Mouse (Mus musculus) erythroid progenitor cell, adult 5-6 weeks (primary cell): ENCODE results near the gene Serpina3a. TPM values are rescaled to one million over a fixed set of nuclear protein-coding genes. Genes with fewer than 3 reads are reported as not detected.
"Not testable (repeated sequence)": the region's sequence is repeated elsewhere in the genome, so short reads cannot be mapped to it uniquely, and the experiment has no call there.

Source experiments
- ATAC-seq: replicated peaks from 2 replicates; pipeline ENCODE4 v1.8.0; 2016; ENCODE audit warnings: moderate number of reproducible peaks, mild to moderate bottlenecking, moderate TSS enrichment, inconsistent platforms; ENCODE audit not compliant: poor library complexity, low FRiP score, severe bottlenecking
- total RNA-seq, 2 experiments: library from RNA; stranded (forward) in 1 of 2; stranded (reverse) in 1 of 2; fragments of 150-400 nt in 1 of 2; fragments of 186-747, 209-891 nt in 1 of 2; gene quantifications; 2 replicates each; pipeline versions ENCODE4 v1.2.3 to v1.2.4; 2015 to 2017; ENCODE audit warnings: low replicate concordance in 2 of 2

Gene Serpina3a
- total RNA-seq (2015; ENCODE audit: low replicate concordance): not detected in 2 replicates
- total RNA-seq (2017; ENCODE audit: low replicate concordance): not detected in 2 replicates

DNA sequence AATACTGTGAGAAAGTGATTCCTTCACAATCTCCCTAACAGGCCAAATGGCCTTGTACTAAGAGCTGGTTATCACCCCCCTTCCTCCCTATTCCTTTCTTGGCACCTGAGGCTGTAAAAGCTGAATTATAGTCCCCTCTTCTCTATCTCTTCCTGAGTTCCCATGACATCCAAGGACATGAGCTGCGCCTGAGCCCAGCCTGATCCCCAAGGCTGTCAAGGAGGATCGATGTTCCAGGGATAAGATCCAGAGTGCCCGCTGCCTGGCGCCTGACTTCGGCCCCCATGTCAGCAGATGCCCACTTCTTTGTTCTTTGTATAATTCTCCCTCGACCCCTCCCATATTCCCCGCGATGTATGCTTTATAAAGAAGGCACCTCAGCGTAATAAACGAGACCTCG, at the start of gene Serpina3a:
Serpina3a (plus strand) TSS at position 392 of the 400 bp plus-strand sequence.
- not testable (repeated sequence) for ATAC-seq

DNA sequence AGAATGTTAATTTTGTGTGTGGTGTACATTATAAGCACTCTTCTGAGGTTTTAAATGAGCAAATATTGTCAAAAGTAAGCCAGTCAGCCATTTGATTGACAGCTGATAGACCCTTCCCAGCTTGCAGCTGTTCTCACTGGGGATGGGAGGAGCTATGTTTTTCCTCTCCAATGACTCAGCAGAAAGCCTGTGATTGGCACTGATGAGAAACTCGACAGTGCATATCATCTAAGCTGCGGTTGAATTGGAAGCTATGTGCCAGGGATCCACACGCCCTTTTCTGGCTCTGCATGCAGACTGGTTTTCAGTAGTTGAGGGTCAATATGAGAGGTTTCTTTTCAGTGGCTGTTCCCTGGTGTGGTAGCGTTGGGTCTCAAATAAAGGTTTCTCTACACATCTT, 48.0 kb upstream of the Serpina3a start:
- ATAC-seq: no peak

DNA sequence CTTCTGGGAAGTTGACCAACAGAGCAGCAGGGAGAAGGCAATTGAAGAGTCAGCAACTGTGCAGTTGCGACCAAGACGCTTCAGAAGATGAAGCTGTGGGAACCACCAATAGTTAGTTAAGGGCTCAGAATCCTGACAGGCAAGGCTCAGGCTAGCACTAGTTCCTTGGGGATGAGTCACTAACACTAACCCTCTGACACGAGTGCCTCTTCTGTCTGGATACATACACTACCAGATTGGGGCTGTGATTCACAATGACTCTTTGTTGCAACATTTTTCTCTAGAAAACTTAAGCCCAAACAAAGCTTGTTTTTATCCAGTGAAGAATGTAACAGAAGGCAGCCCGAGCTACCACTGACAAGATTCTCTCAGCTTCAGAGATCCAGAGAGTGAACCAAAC, 47.5 kb upstream of the Serpina3a start:
- no peak for ATAC-seq

DNA sequence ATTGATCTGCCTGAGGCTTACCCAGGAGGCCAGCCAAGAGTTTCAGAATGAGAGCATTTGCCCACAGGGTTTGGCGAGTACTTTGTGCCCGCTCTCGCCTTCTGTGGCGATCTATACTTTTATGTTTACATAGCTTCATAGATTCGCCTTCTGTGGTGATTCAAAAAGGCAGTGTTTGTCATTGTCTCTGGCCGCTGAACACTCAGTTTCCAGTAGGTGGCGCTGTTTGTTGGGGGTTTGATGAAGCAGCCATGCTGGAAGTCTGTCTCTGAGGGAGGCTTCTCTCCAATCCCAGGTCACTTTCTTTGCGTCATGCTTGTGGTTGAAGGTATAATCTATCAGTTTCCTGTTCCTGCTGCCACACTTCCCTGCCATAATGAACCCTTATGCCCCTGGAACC, 46.3 kb upstream of the Serpina3a start:
- ATAC-seq: no peak

DNA sequence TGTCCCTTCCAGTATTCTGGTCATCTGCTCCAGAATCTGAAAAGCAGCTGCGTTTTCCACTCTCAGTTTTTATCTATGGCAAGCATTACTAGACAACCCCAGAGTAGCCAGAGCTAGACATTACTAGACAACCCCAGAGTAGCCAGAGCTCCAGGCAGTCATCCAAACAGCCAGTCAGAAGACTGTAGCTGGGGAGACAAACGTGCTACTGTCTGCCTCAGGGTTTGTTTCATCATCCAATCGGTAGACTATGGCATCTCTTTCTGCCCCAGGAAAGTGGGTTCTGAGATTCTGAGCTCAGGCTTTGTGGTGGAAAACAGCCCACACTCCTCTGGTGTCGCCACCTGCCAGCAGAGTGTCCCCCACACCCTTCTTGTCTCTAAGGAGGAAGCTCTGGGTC, 45.0 kb upstream of the Serpina3a start:
- ATAC-seq: no peak

DNA sequence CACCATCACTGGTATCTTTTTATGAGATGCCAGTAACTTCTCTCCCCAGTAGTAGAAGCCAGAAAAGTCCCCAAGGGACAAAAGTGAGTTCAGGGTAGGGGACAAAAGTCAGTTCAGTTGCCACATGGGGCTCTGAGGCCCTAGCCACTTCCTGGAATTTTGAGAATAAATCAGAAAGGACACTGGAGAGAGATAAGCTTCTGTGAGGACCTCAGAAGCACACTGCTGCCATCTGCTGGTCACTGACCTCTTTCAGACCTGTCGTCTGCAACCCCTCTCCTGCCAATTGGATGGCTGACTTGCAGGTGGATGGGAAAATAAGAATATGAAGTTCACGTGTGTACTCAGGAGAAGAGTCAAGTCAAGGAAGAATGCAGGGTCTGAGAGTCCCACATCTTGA, 42.9 kb upstream of the Serpina3a start:
- ATAC-seq: no peak

DNA sequence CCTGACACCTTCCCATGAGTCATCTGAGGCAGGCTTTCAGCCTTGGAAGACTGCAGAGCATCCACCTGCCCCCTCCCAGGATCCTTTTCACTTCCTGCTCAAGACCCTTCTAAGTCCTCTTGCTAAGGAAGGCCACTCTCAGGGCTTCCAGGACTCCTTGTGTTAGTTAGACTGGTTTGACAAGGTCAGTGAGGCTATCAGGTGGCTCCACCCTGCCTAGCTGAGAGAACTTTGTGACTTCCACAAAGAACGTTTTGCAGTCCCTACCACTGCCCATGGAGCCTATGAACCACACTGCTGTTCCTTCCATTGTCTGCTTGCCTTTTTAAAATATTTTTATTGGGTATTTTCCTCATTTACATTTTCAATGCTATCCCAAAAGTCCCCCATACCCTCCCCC, 40.8 kb upstream of the Serpina3a start:
- ATAC-seq: no peak

DNA sequence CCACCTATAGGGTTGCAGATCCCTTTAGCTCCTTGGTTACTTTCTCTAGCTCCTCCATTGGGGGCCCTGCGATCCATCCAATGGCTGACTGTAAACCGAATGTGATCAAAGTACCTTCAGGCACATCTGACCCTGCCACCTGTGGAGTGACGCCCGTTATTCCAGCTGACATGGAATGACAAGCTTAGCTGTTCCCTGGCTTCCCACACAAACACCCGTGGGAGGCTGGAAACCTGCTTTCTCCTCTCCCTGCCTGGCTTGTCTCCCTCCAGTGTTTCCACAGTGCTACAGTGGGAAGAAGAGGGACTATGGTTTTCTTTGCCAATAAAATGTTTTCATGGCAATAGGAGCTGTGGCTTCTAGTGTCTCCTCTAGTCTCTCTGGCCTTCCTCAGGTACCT, 40.2 kb upstream of the Serpina3a start:
- ATAC-seq: no peak

DNA sequence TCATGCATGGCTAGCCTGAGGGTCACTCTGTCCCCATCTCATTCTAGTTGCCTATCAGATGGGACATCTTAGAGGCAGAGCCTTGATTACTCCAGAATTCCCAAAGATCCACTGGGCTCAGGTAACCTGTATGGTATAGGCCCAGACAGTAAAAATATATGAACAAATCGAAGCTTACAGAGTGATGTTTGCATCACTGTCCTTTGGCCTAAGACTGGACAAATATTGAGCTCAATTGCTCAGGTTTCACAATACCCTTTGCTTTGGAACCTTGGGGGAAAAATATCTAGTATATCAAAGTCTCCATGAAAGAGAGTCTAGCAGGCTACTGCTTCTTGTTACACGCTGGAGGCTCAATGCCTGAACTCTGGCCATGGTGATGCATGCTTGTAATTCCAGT, 22.4 kb upstream of the Serpina3a start:
- ATAC-seq: no peak

DNA sequence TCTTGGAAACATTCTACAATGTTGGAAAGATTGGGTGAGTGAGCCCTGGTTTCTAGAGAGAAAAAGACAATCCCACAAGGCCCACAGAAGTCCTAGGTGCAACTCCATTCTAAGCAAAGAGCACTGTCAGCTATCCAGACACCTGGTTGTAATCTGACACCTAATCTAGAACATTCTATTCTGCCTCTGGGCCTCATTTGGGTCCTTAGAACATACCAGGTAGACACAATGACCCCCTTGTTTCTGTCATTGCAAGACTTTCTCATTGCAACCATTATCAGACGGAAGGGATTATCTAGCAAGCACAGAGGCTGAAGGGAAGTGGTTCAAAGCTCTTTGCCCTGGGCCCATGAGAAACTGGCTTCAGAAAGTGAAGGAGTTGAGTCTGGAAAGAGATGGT, 21.2 kb upstream of the Serpina3a start:
- ATAC-seq: no peak

DNA sequence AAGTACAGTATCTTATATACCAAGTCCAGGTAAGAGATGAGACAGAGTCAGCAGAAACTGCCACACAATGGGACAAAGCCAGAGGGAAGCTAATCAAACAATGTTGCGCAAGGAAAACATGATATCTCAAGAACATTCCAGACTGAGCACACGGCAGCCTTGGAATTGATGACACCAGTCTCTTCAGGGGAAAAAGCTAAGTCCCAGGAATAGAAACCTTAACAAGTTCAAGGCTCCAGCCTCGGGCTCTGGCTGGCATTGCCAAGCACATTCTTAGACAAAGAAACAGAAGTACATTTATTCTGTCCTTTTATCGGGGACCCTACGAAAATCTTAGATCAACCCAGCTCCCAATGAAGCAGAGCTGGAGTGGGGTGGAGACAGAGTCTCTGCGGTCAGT, 11.8 kb upstream of the Serpina3a start, which contains the start of gene Serpina5:
Serpina5 (plus strand) TSS at position 346 of the 400 bp plus-strand sequence.
- no peak for ATAC-seq

DNA sequence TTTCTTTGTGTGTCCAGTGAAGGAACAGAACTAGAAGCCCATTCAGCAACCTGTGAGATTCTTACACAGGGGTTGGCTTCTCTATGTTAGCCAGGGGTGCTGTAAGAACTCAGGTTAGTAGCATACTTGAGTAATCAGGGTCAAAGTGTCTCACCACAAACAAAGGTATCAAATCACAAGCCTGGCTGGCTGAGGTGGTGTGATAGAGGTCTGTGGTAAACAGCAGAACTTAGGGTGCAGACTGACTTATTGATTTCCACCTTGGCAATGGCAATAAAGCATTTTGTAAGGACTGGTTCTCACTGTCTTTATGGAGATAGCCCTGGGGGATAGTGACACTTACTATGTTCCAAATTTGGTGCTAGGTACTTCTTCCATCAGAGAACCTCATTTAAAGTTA, 6.7 kb upstream of the Serpina3a start:
- no peak for ATAC-seq

DNA sequence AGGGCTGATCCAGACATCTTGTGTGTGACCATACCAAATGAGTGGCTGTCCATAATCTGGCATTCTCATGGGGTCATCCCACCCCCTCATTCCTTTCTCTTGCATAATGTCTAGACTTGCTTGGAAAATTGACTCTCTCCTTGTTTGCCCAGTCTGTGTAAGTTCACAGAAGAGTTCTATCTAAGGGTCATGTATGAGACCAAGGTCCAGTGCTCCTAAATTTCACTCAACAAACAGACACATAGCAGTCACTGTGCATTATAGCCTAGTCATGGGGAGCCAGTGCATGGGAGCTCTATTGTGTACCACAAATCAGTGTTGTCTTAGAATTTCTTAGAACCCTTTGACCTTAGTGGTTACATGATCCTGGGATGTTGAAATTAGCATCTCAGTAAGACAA, 5.6 kb upstream of the Serpina3a start:
- no peak for ATAC-seq

DNA sequence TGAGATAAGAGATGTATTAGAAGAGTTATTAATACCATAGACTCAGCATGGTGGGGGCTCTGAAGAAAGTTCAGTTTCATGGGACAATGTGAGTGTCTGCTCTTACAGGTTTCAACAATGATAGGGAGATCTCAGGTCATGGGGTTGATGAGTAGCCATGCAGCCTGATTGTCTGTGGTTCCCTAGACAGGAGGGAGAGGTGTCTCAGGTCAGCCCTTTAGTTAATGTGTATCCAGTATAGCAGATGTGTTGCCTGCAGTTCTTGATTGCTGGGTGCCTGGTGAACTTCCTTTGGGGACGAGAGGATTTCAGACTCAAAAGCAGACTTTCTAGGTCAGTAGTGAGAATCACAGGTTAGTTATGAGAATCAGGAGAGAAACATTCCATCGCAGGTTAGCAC, 4.0 kb upstream of the Serpina3a start:
- ATAC-seq: no peak

DNA sequence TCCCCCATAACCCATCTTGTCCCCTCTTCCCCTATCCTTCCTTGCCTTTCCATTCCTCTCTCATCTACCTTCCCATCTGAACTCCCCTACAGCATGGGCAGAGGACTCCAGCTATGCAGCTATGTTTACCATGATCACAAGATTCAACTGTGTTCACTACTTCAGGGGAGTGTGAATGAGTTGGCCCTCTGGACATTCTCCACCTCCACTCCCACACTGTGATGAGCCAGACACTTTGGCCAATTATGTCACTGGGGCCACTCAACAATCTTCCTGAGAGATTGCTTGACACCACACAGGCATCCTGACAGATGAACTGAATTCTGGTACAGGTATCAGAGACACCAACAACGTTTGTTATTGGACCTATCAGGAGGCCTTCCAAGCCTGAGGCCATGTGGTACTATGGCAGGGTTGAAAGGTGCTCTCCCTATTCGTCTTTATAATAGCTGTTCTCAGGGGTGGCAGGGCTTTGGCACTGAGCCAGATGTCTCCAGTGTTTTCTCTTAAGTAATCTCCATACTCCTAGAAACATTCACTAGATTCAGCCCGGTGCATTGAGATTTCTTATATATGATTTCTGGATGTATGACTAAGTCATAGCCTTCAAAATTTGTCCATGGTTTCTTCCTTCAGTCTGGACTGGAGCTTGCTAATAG, 2.5 kb downstream of the Serpina3a start:
- no peak for ATAC-seq

DNA sequence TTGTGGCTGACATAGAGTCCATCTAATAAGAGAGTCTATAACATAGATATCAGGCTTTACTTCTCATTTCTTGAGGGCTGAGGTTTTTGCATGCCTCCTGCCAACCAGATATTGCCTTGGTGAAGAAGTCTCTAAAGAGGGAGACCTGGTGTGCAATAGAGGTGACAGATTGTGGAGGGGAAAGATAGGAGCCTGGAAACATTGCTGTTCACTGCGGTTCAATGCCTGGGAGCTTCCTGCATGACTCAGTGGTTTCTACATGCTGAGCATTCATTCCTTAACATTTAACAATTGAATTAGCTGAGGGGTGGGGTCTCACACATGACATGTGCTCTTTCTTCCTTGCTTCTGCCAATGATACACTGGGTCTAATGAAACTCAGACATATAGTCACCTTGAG, 10.6 kb downstream of the Serpina3a start:
- ATAC-seq: no peak

DNA sequence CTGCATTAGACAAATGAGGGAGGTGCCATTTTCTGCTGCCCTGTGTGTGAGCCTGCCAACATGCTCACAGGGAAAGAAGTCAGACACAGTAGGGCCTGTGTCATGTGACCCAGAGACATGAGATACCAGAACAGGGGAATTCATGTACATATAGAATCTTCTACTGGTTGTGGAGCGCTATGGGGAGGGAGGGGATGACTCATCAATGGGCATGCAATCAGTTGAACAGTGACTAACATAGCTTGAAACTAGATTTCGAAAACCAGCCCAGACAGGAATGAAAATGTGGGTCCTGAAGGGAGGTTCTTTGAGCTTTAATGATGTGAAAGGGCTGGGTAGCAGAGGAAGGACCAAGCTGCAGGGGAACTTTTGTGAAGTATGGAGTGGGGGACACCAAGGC, 11.5 kb downstream of the Serpina3a start:
- no peak for ATAC-seq

DNA sequence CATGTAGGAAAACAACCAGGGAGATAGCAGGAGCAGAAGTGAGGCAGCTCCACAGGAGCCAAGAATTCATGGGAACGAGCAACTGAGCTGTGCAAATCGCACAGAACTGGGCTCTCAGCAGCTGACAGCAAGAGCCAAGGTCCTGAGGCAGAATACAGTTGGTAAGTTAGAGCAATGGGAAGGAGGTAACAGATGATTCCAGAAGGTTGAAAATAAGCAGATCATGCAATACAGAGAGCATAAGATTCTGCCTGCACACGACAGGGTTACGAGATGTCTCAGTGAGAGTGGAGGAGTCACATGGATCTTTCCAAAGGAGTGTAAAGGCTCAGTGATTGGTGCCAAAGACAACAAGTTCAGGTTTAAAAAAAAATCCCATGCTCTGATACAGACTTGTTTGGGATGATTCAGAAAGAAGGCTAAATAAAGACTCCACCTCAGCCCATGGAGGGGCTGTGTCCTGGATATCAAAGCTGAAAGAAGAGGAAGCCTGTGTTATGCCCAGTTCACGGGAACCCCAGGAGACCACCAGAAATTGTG, 12.6 kb downstream of the Serpina3a start:
- ATAC-seq: no peak

DNA sequence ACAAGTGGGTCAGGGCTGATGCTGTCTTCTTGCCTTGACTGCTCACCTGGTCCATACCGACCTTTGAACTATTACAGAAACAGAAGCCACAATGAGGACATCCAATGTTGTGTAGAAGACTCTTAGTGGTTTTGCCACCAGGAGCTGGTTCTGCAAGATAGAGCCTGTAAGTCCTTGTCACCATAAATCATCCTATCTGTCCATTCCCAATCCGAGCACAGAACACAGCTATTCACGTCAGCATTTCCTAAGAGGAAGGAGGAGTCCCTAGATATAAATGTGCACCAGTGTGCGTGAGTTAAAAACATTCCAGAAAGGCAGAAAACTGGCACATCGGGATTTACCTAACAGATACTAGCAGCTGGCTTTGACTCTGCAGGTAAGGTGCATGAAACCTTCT, 15.2 kb downstream of the Serpina3a start, which contains the start of gene Serpina3b:
Serpina3b (plus strand) TSS at position 301 of the 400 bp plus-strand sequence.
- ATAC-seq: no peak

DNA sequence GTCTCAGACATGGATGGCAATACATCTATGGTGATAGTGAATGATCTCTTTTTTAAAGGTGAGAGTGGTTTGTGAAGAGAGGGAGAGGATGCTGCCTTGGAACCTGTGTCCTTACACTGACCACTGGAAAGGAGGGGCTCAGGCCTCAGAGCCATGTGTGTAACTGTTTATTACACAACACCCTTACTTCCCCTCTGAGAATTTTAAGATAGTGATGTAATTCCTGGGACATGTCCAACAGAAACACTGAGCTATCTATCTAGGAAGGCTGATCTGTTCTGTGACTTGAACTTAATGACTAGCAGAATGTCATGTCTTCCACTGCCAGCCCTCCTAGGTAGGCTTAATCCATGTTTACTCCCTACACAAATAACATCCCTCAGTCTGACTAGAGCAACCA, 18.5 kb downstream of the Serpina3a start:
- no peak for ATAC-seq

DNA sequence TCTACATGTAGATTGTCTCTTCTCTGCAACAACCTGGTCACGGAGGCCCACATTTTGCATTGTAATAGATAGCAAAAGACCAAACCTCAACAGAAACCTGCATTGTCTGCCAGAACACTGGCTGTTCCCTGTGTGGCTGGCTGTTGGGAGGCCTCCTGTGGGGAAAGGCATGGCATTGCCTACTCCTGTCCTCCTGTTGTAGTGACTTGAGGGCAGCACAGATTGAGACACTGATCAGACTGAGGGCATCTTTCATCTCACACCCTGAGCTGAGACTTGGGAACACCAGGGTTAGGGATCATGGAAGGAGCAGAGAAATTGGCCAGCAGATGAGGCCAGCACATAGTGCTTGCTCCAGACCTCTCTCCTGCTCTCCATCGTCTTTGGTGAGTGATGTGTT, 25.7 kb downstream of the Serpina3a start:
- ATAC-seq: no peak
